Mouse (Mus musculus) erythroblast, embryonic 14.5 days (primary cell): ENCODE data around the gene Prss30.

Experiments used
- GATA1 ChIP-seq: IDR thresholded peaks from 2 replicates; pipeline ENCODE4 v1.6.1; 2012; ENCODE audit warnings: low read length, inconsistent platforms, mixed read lengths
- TAL1 ChIP-seq: IDR thresholded peaks from 3 replicates; pipeline ENCODE4 v1.6.1; 2012; ENCODE audit warnings: low read length, inconsistent platforms, mixed read lengths

- TF ChIP-seq GATA1, result no peak
- TF ChIP-seq TAL1, result no peak
Observed at GRCm38 (mm10) chr17:23982912-23983311, 2.5 kb upstream of the Prss30 start.
